Mouse (Mus musculus) lung, postnatal 0 days (tissue): ENCODE measurements around the gene Fxyd3. TPM values are rescaled to one million over a fixed set of nuclear protein-coding genes. Genes with fewer than 3 reads are reported as not detected.

Source experiments
- ATAC-seq: fragments of 200-750 bp; cut with Nextera tagmentation; 2 replicates; pipeline ENCODE4 v1.8.0; 2017; ENCODE audit warnings: moderate library complexity
- DNase-seq: peaks from one replicate; pipeline ENCODE4 v3.0.0-alpha.2; 2016; ENCODE audit warnings: low spot score
- H3K27ac ChIP-seq: fragments of 300-500 bp; sonication (generic); 2 replicates; pipeline ENCODE4 v1.5.1; 2014; ENCODE audit warnings: antibody characterized with exemption, mild to moderate bottlenecking, low read length, mixed read lengths
- H3K27me3 ChIP-seq: fragments of 300-500 bp; sonication (generic); replicated peaks from 2 replicates; pipeline ENCODE4 v1.6.1; 2014; ENCODE audit warnings: low read length, mixed read lengths; ENCODE audit not compliant: insufficient read depth
- H3K36me3 ChIP-seq: fragments of 300-500 bp; sonication (generic); 2 replicates; pipeline ENCODE4 v1.6.1; 2014; ENCODE audit warnings: low read length, mixed read lengths; ENCODE audit not compliant: insufficient read depth
- H3K4me1 ChIP-seq: fragments of 300-500 bp; sonication (generic); 2 replicates; pipeline ENCODE4 v1.6.1; 2014; ENCODE audit warnings: antibody characterized with exemption, low read depth, low read length, mixed read lengths; ENCODE audit not compliant: insufficient read depth
- H3K4me2 ChIP-seq: fragments of 300-500 bp; sonication (generic); replicated peaks from 2 replicates; pipeline ENCODE4 v1.6.1; 2014; ENCODE audit warnings: low read depth, mild to moderate bottlenecking, low read length, moderate library complexity, mixed read lengths
- H3K4me3 ChIP-seq: fragments of 300-500 bp; sonication (generic); 2 replicates; pipeline ENCODE4 v1.5.1; 2014; ENCODE audit warnings: low read depth, low read length
- H3K9ac ChIP-seq: fragments of 300-500 bp; sonication (generic); replicated peaks from 2 replicates; pipeline ENCODE4 v1.6.1; 2014; ENCODE audit warnings: low read depth, mild to moderate bottlenecking
- H3K9me3 ChIP-seq: fragments of 300-500 bp; sonication (generic); 2 replicates; pipeline ENCODE4 v1.6.1; 2016; ENCODE audit warnings: low read length, mixed read lengths
- CTCF ChIP-seq: IDR thresholded peaks from 2 replicates; pipeline ENCODE4 v1.5.1; 2016; ENCODE audit warnings: antibody characterized with exemption, mild to moderate bottlenecking
- EP300 ChIP-seq: IDR thresholded peaks from 2 replicates; pipeline ENCODE4 v1.6.1; 2016; ENCODE audit warnings: antibody characterized with exemption, mild to moderate bottlenecking, control low read depth
- WGBS: fragments of 180-500 bp; shearing (Covaris S2); extraction: QIAGEN DNeasy Blood & Tissue Kit; methylation state at CpG from one replicate; pipeline ENCODE4 v1.1.7; 2014; 5-methylcytosine and 5-hydroxymethylcytosine counted together
- polyA plus RNA-seq: library from polyadenylated mRNA; unstranded; fragments of >200 nt; fragmentation: Nextera tagmentation; extraction: Ambion mirVana; gene quantifications from 2 replicates; pipeline ENCODE4 v1.2.1, GENCODE M21; 2015

Gene Fxyd3
- polyA plus RNA-seq, 1 experiment from 2014 or later: 78.1 TPM

- H3K27ac ChIP-seq: no peak within 1 kb of the TSS
These were observed 17.4 kb downstream of the Fxyd3 start, which contains the start of gene Lgi4 for GRCm38 (mm10) chr7:31059108-31059507. Lgi4 (plus strand) TSS chr7:31059342.

GRCm38 (mm10) chr7:31058211-31058610 lies 18.3 kb downstream of the Fxyd3 start:
- Histone ChIP-seq H3K36me3 (no peaks in the 10 kb centered on the region), H3K9me3 (no peaks in the 10 kb centered on the region), H3K4me2 (no peak overlapping the region), H3K27me3 (no peaks in the 10 kb centered on the region; the same call in 1 of the 2 replicates), H3K27ac (no peak overlapping the region), H3K4me1 (no peaks in the 10 kb centered on the region), H3K9ac (no peak overlapping the region), H3K4me3 (no peak overlapping the region)
- DNase-seq (no peak), ATAC-seq (no peak)
- WGBS: 82% methylated on average over 6 of the region's 6 CpGs
- TF ChIP-seq EP300 (no peak), CTCF (no peak)

More at GRCm38 (mm10) chr7:31059108-31059507, 17.4 kb downstream of the Fxyd3 start, which contains the start of gene Lgi4:
- peak; percentile 99 for TF ChIP-seq CTCF
- no peak for TF ChIP-seq EP300
- no peaks in the 10 kb centered on the region for H3K36me3 ChIP-seq
- H3K4me2 ChIP-seq: no peak within 1 kb of the TSS
- no peaks in the 10 kb centered on the region for H3K27me3 ChIP-seq
- H3K4me1 ChIP-seq: no peaks in the 10 kb centered on the region
- no peaks in the 10 kb centered on the region for H3K9me3 ChIP-seq
- H3K4me3 ChIP-seq: no peak within 1 kb of the TSS
- H3K9ac ChIP-seq: no peak within 1 kb of the TSS
- ATAC-seq (peak; percentile 55), DNase-seq (peak; percentile 82)
- WGBS: 6% methylated on average over 2 of the region's 2 CpGs

GRCm38 (mm10) chr7:31057730-31058129 lies 18.8 kb downstream of the Fxyd3 start:
- Histone ChIP-seq H3K4me2 (no peak overlapping the region), H3K4me3 (no peak overlapping the region), H3K36me3 (no peaks in the 10 kb centered on the region), H3K4me1 (no peaks in the 10 kb centered on the region), H3K9ac (no peak overlapping the region), H3K9me3 (no peaks in the 10 kb centered on the region), H3K27ac (no peak overlapping the region), H3K27me3 (peaks cover 4% of the 10 kb centered on the region)
- no peak for TF ChIP-seq CTCF
- no peak for TF ChIP-seq EP300
- DNase-seq (no peak), ATAC-seq (no peak)
- WGBS: 67% methylated on average over 5 of the region's 5 CpGs

DNA sequence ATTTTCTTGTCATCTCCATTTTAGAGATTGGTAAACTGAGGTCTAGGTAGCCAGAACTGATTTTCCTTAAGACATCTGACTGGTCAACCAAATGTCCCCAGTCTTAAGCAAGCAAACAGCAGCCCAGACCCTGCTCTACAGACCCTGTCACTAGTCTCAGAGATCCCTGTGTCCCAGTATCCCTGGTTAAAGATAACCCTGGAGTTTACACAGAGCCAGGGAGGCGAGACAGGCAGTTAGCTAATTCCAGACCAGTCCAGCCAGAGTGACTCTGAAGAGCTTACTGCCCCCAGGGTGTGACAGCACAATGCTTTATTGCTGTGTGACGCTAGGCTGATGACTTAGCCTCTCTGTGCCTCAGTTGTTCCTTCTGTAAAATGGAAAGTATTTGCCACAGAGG lies 19.4 kb downstream of the Fxyd3 start, which contains the start of gene Fxyd1:
TSS of gene Fxyd1 (minus strand) at position 129 of the 400 bp plus-strand sequence.
- WGBS: 69% methylated on average over 2 of the region's 2 CpGs
- DNase-seq (no peak), ATAC-seq (no peak)
- Histone ChIP-seq H3K4me1 (0 out of 2 replicates have a peak, but pooled peaks cover 3% of the 10 kb centered on the region), H3K4me2 (no peak within 1 kb of the TSS), H3K36me3 (no peaks in the 10 kb centered on the region), H3K27ac (no peak within 1 kb of the TSS; the same call in 1 of the 2 replicates), H3K9ac (no peak within 1 kb of the TSS), H3K27me3 (peaks cover 10% of the 10 kb centered on the region), H3K9me3 (no peaks in the 10 kb centered on the region), H3K4me3 (no peak within 1 kb of the TSS)
- TF ChIP-seq EP300 (no peak), CTCF (no peak)

DNA sequence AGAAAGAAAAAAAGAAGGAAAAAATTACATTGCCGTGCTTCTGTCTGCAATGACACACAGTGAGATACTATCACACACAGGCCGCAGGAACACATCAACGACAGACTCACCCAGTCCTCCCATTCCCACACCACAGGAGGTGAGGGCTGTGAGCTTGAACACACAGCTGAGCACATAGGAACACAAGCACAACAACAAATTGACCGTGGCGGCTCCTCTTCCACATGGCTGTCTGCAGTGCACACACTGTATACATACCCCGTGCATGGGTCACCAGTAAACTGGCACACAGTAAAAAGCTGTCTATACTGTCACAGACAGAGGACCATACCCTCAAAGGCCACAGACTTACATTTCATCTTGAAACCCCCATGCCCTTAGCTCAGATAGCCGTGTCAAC lies 20.1 kb downstream of the Fxyd3 start:
- no peak overlapping the region for H3K27ac ChIP-seq

DNA sequence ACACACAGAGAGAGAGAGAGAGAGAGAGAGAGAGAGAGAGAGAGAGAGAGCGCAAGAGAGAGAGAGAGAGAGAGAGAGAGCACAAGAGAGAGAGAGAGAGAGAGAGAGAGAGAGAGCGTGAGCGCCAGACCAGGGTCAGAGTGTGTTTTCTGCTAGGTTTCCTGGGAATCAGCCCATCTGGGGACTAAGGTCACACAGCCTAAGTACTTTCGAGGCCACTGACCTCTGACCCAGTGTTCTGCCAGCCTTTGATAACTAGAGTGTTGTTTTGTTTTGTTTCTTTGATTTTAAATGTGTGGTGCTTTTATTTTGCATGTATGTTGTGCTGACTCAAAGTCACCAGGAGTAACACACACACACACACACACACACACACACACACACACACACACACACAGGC lies 20.6 kb downstream of the Fxyd3 start:
- no peak overlapping the region for H3K4me3 ChIP-seq
- H3K4me1 ChIP-seq: 0 out of 2 replicates have a peak, but pooled peaks cover 7% of the 10 kb centered on the region
- DNase-seq: peak; percentile 50
- peaks cover 22% of the 10 kb centered on the region for H3K27me3 ChIP-seq
- H3K9me3 ChIP-seq: no peaks in the 10 kb centered on the region
- H3K36me3 ChIP-seq: no peaks in the 10 kb centered on the region
- WGBS: 41% methylated on average over 3 of the region's 4 CpGs
- H3K4me2 ChIP-seq: no peak overlapping the region
- no peak overlapping the region; the same call in 1 of the 2 replicates for H3K27ac ChIP-seq
- H3K9ac ChIP-seq: no peak overlapping the region
- ATAC-seq: peak; percentile 31
- no peak for TF ChIP-seq EP300
- TF ChIP-seq CTCF: no peak

More for the DNA sequence above, 20.1 kb downstream of the Fxyd3 start:
- Histone ChIP-seq H3K36me3 (no peaks in the 10 kb centered on the region), H3K4me1 (0 out of 2 replicates have a peak, but pooled peaks cover 4% of the 10 kb centered on the region), H3K27me3 (peaks cover 16% of the 10 kb centered on the region), H3K4me3 (no peak overlapping the region), H3K4me2 (no peak overlapping the region), H3K9me3 (no peaks in the 10 kb centered on the region), H3K9ac (no peak overlapping the region)
- ATAC-seq (no peak), DNase-seq (no peak)
- WGBS: 74% methylated on average over 7 of the region's 7 CpGs
- TF ChIP-seq EP300 (no peak), CTCF (no peak)
